Mouse (Mus musculus) fibroblast of lung, adult 2 months (primary cell): ENCODE results near the gene Col13a1.

Source experiments
- DNase-seq: peaks from one replicate; pipeline ENCODE4 v3.0.0-alpha.2; 2011; ENCODE audit warnings: low read depth

Col13a1 gene

GRCm38 (mm10) chr10:61978866-61979340 lies at the start of gene Col13a1:
Gene Col13a1 (minus strand): TSS chr10:61979108.
- no peak for DNase-seq

GRCm38 (mm10) chr10:62027699-62028098 lies 48.8 kb upstream of the Col13a1 start:
- DNase-seq: no peak

- no peak for DNase-seq
These were observed 45.1 kb upstream of the Col13a1 start for GRCm38 (mm10) chr10:62023821-62024551.

DNA sequence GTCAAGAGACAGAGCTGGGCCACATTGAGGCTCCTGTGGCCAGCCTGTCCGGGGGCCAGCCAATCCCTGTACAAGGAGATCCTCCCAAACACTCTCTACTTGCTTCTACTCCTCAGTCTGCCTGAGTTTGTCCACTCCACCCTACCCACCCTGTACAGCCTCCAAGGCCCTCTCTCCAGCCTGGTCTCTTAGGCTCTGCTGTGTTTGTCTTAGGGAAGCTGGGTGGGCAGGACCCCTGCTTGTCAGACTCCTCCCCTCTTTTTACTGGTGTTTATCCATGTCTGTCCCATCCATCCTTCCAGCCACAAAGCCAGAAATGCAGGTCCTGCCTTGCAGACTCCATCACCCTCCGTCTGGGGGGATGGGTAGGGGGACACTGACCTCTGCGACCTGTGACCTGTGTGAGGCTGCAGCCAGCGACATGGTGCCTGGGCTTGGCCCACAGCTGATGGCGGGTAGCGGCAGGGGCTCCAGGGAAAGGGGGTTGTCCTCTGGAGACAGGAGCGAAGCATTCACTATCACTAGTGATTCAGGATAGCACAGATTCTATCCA lies 41.2 kb upstream of the Col13a1 start:
- DNase-seq: no peak

GRCm38 (mm10) chr10:62019386-62020067 lies 40.6 kb upstream of the Col13a1 start:
- no peak for DNase-seq

GRCm38 (mm10) chr10:62016947-62017346 lies 38.0 kb upstream of the Col13a1 start:
- no peak for DNase-seq

GRCm38 (mm10) chr10:62013190-62013589 lies 34.3 kb upstream of the Col13a1 start:
- no peak for DNase-seq

DNA sequence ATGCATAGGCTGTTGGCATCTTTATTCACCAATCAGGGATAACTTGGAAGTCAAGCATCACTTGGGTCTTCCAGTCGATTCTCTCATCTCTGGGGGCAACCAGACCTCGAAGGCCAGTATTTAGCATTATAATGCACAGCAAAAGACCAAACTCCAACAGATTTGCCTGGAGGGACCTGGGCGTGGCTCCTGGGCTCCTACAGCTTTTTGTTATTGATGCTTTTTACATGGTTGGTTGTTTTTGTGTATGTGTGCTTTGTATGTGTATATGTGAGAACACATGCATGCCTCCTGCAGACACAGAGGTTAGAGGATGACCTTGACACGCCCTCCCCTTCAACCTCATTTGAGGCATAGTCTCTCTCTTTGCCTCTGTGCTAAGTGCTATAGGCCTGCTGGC lies 33.5 kb upstream of the Col13a1 start:
- DNase-seq: no peak

- no peak for DNase-seq
These were observed 31.1 kb upstream of the Col13a1 start for GRCm38 (mm10) chr10:62009981-62010500.

DNA sequence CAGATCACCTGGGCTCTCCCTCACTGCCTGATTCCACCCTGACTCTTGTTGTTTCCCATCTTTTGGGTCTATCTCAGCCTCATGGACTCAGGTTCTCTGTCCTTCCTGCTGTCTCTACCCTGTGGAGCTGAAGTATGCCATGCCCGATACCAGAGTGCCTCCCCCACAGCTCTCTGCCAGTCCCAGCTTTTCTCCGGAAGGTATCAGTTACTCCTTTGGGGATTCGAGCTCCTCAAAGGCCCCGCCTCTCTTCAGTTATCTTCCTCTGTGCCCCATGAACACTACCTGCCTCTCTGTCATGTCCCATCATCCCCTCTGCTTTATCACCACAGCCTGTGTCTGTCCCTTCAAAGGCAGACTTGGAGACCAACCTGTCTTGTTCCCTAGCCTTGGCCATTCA lies 29.1 kb upstream of the Col13a1 start:
- no peak for DNase-seq

- no peak for DNase-seq
These were observed 27.5 kb upstream of the Col13a1 start for GRCm38 (mm10) chr10:62006371-62006770.

DNA sequence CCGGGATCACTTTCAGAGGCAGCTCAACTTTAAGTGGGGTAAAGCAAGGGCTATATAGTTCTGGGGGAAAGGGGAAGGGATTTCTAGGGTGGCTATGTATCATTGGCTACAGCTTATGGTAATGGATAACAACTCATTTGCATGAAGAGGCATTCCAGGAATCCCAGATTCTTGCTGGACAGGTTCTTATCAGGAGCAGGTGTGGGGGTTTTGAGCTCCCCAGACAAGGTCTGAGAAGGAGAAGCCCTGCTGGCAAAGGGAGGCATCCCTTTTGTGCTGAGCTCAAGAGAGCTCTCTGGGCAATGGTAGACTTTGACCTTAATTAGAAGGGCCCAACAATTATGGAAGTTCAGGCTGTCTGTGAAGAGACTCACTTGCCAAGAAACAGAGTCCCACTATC lies 21.3 kb upstream of the Col13a1 start:
- DNase-seq: no peak

DNA sequence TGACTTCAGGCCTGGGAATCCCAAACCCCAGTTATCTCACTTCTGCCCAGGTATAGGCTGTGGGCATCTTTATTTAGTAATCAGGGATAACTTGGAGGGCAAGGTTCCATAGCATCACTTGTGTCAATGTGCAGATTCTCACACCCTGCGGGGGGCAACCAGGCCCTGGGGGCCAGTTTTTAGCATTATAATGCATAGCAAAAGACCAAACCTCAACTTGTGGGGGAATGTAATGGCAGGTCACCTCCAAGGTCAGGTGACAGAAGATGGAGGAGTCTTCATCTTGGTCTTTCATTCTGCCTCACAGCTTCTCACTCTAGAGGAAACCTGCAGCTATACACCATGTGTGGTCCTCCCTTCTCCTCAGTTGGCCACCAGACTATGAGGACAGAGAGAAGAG lies 20.9 kb upstream of the Col13a1 start:
- no peak for DNase-seq

DNA sequence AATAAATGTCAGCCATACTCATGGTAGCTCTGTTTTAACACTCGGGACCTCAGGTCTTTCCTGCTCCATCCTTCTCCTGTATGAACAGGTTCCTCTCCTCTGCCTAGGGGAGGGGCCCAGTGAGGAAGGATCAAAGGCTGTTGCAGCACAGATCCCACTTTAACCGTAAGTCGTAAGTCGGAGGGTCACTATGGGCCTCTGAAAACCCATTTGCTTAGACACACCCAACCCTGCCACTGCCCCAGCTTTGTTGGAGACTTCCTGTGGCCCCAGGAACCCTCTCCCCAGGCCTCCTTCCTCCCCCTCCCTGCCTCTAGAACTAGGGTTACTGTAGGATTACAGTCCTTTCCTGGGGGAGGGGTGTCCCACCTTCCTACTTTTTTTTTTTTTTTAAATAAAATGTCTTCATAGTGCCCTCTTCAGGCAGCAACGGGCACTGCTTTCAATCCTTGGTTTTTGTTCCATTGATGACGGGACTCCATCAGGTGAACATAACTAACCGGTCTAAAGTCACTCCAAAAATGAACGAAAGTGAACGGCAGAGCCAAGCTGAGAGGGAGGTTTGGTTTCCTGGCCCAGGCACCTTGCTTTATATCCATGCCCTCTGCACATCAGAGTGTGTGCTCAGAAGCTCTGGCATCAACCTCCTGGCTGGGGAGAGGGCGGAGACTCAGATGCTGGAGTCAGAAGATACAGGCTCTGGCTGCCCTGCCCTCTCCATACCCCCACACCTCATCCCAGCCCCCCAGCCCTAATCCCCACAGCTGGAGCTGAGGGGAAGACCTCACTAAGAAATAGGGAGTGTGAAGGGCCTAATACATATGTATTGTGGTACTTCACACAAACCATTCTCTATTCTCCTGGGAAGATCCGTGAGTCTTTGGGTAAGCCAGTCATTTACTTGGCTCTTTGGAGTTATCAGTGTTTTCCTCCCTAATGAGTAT lies 12.8 kb upstream of the Col13a1 start:
- no peak for DNase-seq

DNA sequence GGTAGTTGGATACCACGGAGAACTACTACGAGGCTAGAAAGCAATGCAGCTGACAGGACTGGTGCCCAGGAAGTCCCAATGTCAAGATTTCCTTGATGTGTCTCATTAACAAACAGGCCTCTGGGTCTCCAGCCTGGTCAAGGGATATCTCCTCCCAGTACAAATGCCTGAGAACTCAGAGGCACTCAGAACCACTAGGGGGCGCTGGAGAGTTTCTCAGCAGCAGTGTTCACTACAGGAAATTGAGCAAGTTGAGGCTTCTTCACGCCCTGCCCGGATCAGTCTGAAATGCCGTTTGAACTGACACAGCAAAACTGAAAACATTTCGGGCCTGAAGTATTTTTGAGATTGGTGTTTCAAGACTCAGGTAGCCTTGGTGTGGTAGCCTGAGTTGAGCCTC lies 1.5 kb upstream of the Col13a1 start:
- DNase-seq: peak; percentile 24

DNA sequence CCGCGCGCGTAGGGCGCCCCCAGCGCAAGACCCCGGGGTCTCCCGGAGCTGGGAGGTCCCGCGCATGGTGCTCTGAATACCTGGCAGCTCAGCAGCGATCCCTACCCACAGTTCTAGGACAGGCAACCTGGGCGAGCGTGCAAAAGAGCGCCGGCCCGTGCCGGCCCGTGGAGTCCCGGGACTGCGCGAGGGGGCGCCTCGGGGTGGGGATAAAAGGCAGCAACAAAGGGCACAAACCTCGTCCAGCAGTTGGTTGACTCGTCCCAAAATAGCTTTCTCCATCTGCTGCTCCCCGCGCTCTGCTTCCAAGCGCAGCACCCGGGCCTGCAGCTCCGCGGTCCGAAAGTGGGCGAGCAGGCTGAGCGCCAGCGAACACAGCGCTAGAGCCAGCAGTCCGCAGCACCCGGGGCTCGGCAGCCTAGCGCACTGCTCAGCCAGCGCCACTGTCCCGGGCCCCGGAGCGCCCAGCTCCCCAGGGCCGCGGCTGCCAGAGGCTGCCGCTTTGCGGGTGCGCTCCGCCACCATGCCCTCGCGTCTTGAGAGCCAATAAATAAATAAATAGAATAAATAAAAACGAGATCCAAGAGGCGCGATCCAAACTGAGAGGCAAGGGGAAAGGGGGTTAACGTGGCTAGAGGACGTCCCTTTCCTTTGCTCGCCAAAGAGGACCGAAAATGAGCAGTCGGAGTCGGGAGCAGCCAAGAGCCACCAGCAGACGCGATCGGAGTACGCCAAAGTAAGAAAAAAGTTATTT lies 619 bp downstream of the Col13a1 start:
- DNase-seq: no peak

GRCm38 (mm10) chr10:61977392-61978096 lies 1.4 kb downstream of the Col13a1 start:
- DNase-seq: no peak

DNA sequence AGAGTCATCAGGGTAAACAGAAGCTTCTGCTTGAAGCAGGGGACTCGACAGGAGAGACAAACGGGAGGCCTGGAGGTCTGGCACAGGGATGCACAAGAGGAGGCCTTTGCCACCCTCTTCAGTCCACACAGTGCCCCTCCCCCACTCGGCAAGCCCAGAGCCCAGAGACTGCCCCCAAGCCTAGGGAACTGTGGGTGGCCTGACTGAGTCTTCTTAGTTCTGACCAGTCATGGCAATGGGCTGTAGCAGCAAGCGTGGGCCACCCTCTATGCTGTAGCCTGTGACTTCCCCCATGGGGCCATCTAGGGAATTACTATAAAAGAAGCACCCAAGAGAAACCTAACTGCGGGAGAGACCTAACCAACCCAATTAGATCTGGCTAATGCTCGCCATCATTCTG lies 1.9 kb downstream of the Col13a1 start:
- no peak for DNase-seq

- DNase-seq: no peak
These were observed 4.3 kb downstream of the Col13a1 start for GRCm38 (mm10) chr10:61974581-61974980.

GRCm38 (mm10) chr10:61972041-61972440 lies 6.9 kb downstream of the Col13a1 start:
- no peak for DNase-seq
